ENCODE assay signal across 13 mouse cellular contexts in the genomic region with DNA sequence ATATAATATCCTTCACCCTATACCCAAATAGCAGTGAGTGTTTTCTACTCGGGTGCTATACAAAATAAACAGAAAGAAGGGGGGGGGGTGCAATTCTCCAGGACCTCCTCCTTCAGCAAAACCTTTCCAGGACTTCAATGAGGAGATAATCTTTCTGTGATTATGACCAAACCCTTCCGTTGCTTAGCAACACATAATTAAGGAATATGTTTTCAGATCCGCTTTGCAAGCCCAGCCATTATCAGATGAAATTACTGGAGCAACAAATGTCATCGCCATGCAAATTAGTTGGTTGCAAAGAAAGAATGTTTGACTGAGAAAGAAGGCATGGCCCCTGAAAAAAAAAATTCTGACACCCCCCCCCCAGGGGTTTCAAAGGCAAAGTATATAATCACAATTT.
DNase-seq lines count a peak whose midpoint lies in the region; ATAC-seq lines count a peak whose summit lies in the region.
"Had no signal": no experiment of that assay in that cellular context is flagged by ENCODE, and none has a peak within 500 bp of the region (broad histone marks: within the 10 kb centered on the region; RNA-seq: fewer than 3 reads in every experiment).

No protein-coding gene starts in this region.

- no peaks in the 10 kb centered on the region for H3K27me3 ChIP-seq in heart, embryonic 13.5 days (replicated peaks)
- H3K27me3 ChIP-seq in midbrain, embryonic 12.5 days: no peaks in the 10 kb centered on the region
- H3K27me3 ChIP-seq in midbrain, embryonic 10.5 days (ENCODE audit: low read depth, poor library complexity, severe bottlenecking): no peaks in the 10 kb centered on the region
- H3K27me3 ChIP-seq in hindbrain, embryonic 16.5 days (replicated peaks; ENCODE audit: control insufficient read depth, insufficient read depth, low read length): no peaks in the 10 kb centered on the region

- no peak for DNase-seq in heart, adult 8-10 months (ENCODE audit: low spot score)
- DNase-seq in midbrain, embryonic 10.5 days (ENCODE audit: low spot score): no peak
- DNase-seq in retina, postnatal 7 days (ENCODE audit: low read depth, low spot score): peak; percentile 56
- no peak for DNase-seq in kidney, postnatal 10 days
- no peak for DNase-seq in frontal cortex, adult 2 months (ENCODE audit: extremely low spot score in 1 of 2, low spot score in 1 of 2)
- DNase-seq: embryo, embryonic 11 days; gastrocnemius, postnatal 25 days; right cerebral cortex, postnatal 14 days had no signal

- H3K4me3 ChIP-seq in heart, embryonic 13.5 days: no peak overlapping the region
- H3K4me3 ChIP-seq in midbrain, embryonic 12.5 days: no peak overlapping the region
- no peak overlapping the region for H3K4me3 ChIP-seq in midbrain, embryonic 10.5 days
- no peak overlapping the region for H3K4me3 ChIP-seq in hindbrain, embryonic 16.5 days (ENCODE audit: low read length)
- H3K4me3 ChIP-seq: left cerebral cortex, adult 2 months had no signal

- H3K4me1 ChIP-seq in heart, embryonic 13.5 days: peaks cover 99% of the 10 kb centered on the region
- peaks cover 75% of the 10 kb centered on the region for H3K4me1 ChIP-seq in midbrain, embryonic 12.5 days
- H3K4me1 ChIP-seq in midbrain, embryonic 10.5 days: peaks cover 82% of the 10 kb centered on the region
- peaks cover 54% of the 10 kb centered on the region for H3K4me1 ChIP-seq in hindbrain, embryonic 16.5 days (ENCODE audit: control insufficient read depth, insufficient read depth, low read depth, low read length)

- ATAC-seq in heart, embryonic 13.5 days (ENCODE audit: extremely low read depth, insufficient number of reproducible peaks, low FRiP score, low TSS enrichment): no peak
- no peak for ATAC-seq in midbrain, embryonic 12.5 days (ENCODE audit: low FRiP score, low read depth)
- ATAC-seq in hindbrain, embryonic 16.5 days: no peak

- WGBS in heart, embryonic 13.5 days: 42% methylated on average over 4 of the region's 4 CpGs
- WGBS in midbrain, embryonic 12.5 days: 42% methylated on average over 4 of the region's 4 CpGs
- WGBS in midbrain, embryonic 10.5 days: 65% methylated on average over 4 of the region's 4 CpGs
- WGBS in hindbrain, embryonic 16.5 days: 28% methylated on average over 4 of the region's 4 CpGs

- H3K9ac ChIP-seq in heart, embryonic 13.5 days: no peak overlapping the region
- no peak overlapping the region for H3K9ac ChIP-seq in midbrain, embryonic 12.5 days (replicated peaks)
- no peak overlapping the region for H3K9ac ChIP-seq in hindbrain, embryonic 16.5 days (ENCODE audit: low read depth, low read length)
- H3K9ac ChIP-seq: liver, embryonic 14.5 days had no signal

- peak overlapping the region; percentile 48 for H3K4me2 ChIP-seq in heart, embryonic 13.5 days
- 0 out of 2 replicates have a peak overlapping the region, but pooled peaks have one; percentile 1 for H3K4me2 ChIP-seq in midbrain, embryonic 12.5 days (replicated peaks)
- H3K4me2 ChIP-seq in hindbrain, embryonic 16.5 days (ENCODE audit: low read length): peak overlapping the region; percentile 16

- no peaks in the 10 kb centered on the region for H3K9me3 ChIP-seq in heart, embryonic 13.5 days
- H3K9me3 ChIP-seq in midbrain, embryonic 12.5 days: no peaks in the 10 kb centered on the region
- H3K9me3 ChIP-seq in midbrain, embryonic 10.5 days (replicated peaks): no peaks in the 10 kb centered on the region
- no peaks in the 10 kb centered on the region for H3K9me3 ChIP-seq in hindbrain, embryonic 16.5 days (ENCODE audit: control insufficient read depth, low read length)

- peaks cover 22% of the 10 kb centered on the region for H3K36me3 ChIP-seq in heart, embryonic 13.5 days
- H3K36me3 ChIP-seq in midbrain, embryonic 12.5 days: peaks cover 4% of the 10 kb centered on the region; the same call in 1 of the 2 replicates
- H3K36me3 ChIP-seq in midbrain, embryonic 10.5 days: peaks cover 47% of the 10 kb centered on the region
- H3K36me3 ChIP-seq in hindbrain, embryonic 16.5 days (ENCODE audit: control insufficient read depth, insufficient read depth, low read length): no peaks in the 10 kb centered on the region

- peak overlapping the region; percentile 91 for H3K27ac ChIP-seq in heart, embryonic 13.5 days (replicated peaks)
- H3K27ac ChIP-seq in midbrain, embryonic 12.5 days (replicated peaks): peak overlapping the region; percentile 66; the same call in 1 of the 2 replicates
- no peak overlapping the region for H3K27ac ChIP-seq in midbrain, embryonic 10.5 days (replicated peaks)
- no peak overlapping the region for H3K27ac ChIP-seq in hindbrain, embryonic 16.5 days (ENCODE audit: low read depth, low read length)
- H3K27ac ChIP-seq: left cerebral cortex, adult 2 months; liver, embryonic 14.5 days had no signal

Comparison
In these comparisons a context has a peak if more than half of its experiments do, and no peak if none do; other contexts are left out.
1. H3K27ac ChIP-seq: peak in heart, embryonic 13.5 days (single experiment) and midbrain, embryonic 12.5 days (single experiment); none in midbrain, embryonic 10.5 days (single experiment) and hindbrain, embryonic 16.5 days (single experiment).
2. Peak in every context shown above with its lines, with median percentiles within 50 percentile points of each other: H3K4me2 ChIP-seq.